Mouse (Mus musculus): ENCODE data around the gene Itga5.

- TF ChIP-seq CTCF (IDR thresholded peaks at IDR 0.05) (no peak), POLR2A (IDR thresholded peaks at IDR 0.05; ENCODE audit: insufficient read depth, low read depth, low read length) (no peak)
These were observed 33.4 kb downstream of the Itga5 start for GRCm38 (mm10) chr15:103333081-103333615.

All from heart, adult 2 months (tissue).